Mouse (Mus musculus): ENCODE measurements around the gene Tex14.
A peak's percentile ranks its signal among the peaks of the same experiment; 100 is the strongest.
"Not testable (repeated sequence)": the region's sequence is repeated elsewhere in the genome, so short reads cannot be mapped to it uniquely, and the experiment has no call there.

Gene Tex14

DNA sequence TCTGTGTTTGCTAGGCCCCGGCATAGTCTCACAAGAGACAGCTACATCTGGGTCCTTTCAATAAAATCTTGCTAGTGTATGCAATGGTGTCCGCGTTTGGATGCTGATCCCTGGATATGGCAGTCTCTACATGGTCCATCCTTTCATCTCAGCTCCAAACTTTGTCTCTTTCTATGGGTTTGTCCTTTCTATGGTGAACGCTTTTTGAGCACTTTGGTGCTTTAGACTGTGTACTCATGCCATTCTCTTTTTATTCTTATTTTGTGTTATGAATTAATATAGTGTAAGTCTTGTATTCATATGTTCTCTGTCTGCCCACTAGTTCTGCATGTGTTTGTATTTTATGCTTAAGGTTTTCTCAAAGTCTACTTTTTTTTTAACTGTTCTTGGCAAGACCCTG is 67.2 kb downstream of the Tex14 start:
- not testable (repeated sequence) for DNase-seq

DNA sequence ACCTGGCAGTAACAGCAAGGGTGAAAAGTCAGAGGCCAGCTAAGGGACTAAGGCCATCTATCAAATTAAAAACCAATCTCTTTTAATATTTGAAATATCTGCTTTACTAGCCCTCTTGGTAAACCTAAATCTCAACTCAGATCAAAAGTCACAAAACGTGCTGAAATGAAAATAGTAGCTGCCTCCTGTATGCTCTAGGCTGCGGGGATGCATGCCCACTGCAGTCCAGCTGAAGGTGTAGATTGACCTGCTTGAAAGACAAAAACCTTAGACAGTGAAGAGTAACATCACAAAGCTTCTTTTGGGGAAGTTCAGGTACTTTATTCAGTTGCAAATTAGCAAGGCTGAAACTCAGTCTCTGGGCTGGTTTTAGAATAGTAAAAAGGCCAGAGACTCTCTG is 74.3 kb downstream of the Tex14 start:
- not testable (repeated sequence) for DNase-seq

DNA sequence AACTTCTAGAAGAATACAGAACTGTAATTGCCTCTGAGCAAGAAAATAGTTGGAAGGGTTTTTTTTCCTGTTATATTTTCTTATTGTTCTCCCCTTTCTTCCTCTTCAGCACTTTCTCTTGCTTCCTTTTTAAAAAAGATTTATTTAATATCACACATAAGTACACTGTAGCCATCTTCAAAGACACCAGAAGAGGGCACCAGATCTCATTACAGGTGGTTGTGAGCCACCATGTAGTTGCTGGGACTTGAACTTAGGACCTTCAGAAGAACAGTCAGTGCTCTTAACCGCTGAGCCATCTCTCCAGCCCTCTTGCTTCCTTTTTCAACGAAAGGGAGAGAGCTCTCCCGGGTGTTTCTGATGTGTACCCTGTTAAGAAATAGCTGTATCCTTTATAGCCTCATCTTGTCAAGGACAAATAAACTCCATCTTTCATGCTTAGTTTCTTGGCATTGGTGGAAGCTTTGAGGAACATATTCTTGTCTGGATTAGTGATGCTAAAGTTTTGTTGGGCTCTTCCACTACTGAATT is 79.0 kb downstream of the Tex14 start:
- DNase-seq, result no peak

DNA sequence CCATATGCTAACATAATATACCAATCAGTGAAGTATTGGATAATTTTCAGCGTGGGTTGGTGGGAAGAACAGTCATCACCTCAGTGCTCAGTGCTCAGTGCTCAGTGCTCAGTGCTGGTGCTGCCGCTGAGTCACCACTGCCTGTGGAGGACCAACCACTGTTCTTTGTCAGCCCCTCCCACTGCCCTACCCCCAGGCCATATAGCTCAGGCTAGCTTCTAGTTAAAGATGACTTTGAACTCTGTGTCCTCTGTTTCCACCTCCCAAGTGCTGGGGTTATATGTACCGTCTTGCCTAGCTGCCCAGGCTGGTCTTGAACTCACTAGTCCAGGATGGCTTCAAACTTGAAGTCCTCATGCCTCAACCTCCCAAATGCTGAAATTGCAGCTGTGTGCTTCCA is 84.1 kb downstream of the Tex14 start:
- DNase-seq, result no peak

DNA sequence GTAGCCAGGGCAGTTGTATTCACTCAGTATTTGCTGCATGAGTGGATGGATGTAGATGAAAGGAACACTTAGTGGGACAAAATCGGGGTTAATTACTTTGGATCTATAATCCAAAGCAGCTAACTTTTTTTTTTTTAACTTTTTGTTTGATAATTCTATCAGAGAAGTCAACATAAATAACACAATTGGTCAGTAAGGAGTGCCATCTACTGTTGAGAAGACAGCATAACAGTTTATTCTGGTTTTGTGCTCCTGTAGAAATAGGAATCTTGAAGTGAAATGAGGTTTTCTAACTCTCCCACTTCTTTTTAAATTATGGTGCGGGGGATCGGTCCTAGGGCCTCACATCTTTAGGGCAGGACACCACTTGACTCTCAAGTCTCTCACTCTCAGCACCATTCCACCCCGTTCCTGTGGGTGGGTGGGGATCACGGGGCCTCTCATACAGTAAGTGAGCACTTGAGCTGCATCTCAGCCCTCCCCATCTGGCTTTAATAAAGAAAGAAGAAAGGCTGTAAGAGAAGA is 99.9 kb downstream of the Tex14 start:
- DNase-seq, result no peak

DNA sequence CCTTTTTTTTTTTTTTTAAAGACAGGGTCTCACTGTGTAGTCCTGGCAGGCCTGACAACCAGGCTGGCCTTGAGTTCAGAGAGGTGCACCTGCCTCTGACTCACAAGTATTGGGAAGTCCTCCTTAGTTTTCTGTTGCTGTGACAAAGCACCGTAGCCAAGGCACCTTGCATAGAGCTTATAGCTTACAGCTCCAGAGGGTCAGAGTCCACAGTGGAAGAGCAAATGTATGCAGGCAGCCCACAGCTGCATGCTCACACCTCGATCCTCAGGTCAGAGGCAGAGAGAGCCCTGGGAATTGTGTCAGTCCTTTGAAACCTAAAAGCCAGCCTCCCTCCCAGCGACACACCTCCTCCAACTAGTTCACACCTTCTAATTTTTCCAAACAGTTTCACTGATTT is 101.6 kb downstream of the Tex14 start:
- DNase-seq, result no peak

DNA sequence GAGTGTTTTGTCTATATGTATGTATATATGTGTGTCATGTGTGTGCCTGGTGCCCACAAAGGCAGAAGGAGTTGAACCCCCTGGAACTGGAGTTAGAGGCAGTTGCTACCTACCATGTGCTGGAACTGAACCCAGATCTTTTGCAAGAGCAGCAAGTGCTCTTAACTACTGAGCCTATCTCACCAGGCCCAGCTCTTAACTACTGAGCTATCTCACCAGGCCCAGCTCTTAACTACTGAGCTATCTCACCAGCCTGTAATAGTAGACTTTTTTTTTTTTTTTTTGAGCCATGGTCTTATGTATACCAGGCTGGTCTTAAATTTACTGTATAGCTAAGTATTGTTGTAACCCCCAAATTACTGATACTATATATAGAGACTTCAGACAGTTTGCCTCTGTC is 102.2 kb downstream of the Tex14 start:
- DNase-seq, result no peak

DNA sequence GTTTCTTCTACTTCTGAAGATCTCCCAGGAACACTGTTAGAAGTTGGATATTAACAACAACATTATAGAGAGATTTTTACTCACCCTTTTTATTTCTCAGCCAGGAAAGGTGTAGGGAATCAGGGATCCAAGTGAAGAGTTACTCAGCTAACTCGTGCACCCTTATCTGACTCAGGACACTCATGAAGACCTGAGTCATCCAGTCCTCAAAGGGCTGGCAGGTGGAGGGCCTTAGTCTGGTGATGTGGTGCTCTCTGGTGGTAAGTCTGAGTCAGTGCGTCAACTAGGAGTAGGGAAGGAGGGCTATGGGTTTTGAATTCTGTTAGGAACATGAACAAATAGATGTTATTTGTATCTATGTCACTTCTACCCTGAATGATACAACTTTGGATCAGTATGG is 114.4 kb downstream of the Tex14 start:
- peak; percentile 29 for DNase-seq

DNA sequence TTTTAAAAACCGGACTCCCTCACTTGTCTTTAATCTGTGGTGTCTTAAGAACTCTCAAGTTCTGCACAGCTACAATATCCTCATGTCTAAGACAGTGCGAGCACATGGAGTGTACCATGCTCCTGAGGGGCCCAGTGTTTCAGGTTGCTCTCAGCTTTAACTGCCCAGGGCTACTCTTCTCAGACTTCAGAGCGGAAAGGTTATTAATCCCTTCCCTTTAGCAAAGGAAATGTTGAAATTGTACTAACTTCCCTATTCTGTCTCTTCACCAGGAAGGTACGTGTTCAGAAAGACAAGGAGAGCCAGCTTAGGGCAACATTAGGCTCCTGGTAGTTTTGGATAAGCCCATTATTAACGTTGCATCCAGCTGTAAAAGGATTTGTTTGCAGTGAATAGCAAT is 118.6 kb downstream of the Tex14 start:
- DNase-seq, result no peak

DNA sequence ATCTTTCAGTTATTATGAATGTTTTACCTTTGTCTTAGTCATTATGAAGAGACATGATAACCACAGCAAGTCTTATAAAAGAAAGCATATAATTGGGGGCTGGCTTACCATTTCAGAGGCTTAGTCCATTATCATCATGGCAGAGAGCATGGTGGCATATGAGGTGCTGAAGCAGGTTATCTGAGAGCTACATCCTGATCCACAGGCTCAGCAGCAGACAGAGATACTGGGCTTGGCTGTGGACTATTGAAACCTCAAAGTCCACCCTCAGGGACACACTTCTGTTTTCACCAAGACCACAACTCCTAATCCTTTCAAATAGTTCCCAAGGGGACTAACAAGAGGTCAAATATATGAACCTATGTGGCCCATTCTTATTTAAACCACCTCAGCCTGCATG is 119.1 kb downstream of the Tex14 start:
- no peak for DNase-seq

DNA sequence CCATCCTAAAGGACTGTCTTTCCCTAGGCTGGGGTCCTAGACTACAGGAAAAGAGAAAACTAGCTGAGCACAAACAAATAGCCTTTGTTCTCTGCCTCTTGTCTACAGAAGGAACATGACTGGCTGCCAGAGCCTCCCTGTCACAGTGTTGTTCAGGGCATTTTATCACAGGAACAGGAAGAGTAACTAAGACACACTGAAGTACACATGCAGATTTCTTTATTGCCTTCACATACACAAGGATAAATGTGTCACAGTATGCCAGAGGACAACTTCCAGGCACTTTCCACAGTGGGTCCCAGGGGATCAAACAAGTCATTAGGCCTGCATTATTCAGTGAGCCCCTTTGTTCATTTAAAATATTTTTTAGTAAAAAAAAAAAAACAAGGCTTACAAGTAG is 119.9 kb downstream of the Tex14 start:
- no peak for DNase-seq

DNA sequence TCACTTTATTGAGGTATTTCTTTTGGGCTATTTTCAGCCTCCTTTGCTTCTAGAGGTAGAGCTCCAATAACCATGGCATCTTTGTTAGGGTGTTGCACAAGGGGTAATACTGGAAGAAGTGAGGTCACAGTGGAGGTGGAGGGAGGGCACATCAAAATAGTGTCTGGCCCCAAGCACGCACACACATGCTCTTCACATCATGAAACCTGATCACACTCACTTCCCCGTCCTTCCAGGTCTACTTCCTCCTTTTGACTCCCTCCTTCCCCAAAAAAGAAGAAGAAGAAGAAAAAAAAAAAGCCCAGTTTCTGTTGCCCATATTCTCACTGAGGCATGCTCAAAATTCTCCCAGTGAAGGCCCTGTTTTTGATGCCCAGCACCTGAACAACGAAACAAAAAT is 122.5 kb downstream of the Tex14 start:
- DNase-seq, result no peak

DNA sequence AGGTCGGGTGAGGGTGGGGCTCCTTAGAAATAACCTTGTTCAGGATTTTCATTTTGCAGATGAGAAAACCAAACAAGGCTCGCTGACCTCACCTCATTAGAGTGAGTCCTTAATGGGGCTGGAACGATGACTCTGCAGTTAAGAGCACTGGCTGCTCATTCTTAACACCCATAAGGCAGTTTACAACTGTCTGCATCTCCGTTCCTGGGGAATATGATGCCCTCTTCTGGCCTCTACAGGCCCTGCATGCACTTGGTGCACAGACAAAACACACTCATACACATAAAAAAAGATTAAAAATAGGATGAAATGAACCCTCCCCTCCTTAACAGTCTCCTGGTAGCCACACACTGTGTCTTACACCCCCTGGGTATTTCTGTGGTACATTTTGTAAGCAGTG is 123.1 kb downstream of the Tex14 start:
- no peak for DNase-seq

DNA sequence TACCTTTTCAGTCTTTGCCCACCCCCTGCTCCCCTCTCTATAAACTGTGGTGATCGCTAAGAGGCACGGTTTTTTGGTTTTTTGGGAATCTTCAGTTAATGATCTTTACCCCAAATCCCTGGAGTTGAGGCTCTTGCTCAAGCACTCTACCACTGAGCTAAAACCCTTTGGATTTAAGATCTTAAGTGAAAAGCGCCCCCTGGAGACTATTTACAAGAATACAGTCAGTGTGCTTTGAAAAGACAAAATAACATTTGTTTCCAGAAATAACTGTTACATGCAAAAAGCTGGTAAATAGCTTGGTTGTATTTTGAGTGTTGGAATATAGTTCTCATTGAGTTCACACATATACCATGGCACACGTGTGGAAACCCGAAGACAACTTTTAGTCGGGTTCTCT is 126.8 kb downstream of the Tex14 start:
- no peak for DNase-seq

DNA sequence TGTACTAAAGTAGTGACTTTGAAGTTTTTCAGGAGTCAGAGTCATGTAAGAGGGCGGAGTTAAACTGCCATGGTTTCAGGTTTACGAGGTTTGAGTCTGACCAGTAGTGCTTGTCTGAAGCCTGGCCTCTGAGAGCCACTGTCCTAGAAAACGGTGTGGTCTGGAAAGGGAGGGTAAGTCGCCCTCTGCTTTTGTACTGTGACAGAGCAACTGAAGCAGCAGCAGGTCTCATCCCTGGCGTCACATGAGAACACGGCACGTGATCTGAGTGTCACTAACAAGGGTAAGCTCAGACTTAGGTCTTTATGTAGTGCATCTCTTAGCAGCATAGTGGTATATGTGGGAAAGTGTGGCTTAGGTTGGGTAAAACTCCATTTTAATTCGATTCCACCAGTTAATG is 137.4 kb downstream of the Tex14 start:
- no peak for DNase-seq

DNA sequence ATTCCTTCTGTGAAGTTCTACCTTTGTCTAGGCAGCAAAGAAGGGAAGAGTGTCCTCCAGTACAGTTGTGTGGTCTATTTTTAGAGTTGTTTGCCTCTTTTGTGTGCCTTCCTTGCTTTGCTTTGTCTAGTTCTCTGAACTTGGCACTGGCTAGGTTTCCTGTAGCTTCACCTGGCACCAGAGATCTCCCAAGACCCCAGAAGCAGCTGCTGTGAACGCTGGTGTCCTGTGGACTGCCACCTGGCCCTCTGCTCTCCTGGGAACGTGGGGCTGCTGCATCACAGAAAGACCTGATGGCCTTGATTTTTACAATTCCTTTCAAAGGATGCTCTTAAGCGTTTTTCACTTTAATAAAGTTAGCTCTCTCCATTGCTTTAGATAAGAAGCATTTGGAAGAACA is 138.0 kb downstream of the Tex14 start:
- DNase-seq, result peak; percentile 45

DNA sequence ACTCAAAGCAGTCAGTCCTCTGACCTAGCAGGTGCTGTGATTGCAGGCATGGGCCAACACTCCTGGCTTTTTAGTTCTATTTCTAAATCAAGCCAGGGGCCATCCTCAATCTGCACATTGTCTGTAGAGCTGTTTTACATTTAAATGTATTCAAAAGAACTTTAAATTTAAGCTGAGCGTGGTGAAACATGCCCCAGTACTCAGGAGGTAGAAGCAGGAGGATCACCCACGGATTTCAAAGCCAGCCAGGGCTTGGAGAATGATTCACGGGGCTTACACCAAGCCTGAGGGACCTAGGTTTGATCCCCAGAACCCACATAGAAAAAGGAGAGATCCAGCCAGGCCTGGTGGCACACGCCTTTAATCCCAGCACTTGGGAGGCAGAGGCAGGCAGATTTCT is 148.5 kb downstream of the Tex14 start:
- DNase-seq, result no peak

DNA sequence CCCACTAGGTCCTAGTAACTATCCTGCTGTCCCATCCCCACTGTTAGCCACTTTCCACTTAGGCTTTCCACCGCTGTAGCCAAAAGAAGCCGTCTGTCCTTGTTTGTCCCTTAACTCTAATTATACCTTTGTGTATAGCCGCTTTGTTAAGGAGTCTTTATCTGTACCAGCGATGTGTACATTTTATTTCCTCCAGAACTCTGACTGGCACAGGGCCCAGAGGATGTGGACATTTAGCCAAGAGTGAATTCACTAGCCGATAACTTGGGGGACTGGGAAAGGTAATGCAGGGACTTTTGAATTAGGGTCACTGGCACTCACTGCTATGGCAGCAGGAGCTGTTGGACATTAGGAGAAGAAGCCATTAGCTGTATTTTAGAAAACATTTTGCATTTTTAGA is 149.5 kb downstream of the Tex14 start:
- no peak for DNase-seq

DNA sequence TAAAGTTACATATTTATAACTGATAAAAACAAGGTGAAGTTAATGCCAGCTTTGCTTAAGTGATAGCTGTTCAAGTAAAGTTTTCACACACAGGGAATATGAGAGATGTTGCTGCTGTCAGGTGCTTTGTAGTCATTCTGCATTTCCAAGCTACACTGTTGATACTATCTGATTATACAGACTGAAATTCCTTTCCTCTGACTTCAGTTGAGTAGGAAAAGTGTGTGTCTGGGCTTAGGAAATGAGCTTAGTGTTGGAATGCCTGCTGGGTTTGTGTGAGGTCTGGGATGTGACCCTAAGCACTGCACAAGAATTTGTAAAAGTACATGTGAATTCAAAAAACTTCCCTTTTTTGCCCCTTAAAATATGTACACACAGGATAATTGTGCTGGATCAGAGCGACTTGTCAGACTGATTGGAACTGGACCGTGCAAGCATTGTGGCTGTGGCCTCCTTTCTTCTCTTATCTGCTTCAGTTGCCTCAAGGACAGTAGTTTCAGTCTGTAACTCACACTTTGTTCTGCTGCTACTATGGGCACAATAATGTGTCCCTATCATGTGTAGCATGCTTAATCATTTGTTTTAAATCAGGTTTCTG is 150.3 kb downstream of the Tex14 start:
- DNase-seq, result no peak

DNA sequence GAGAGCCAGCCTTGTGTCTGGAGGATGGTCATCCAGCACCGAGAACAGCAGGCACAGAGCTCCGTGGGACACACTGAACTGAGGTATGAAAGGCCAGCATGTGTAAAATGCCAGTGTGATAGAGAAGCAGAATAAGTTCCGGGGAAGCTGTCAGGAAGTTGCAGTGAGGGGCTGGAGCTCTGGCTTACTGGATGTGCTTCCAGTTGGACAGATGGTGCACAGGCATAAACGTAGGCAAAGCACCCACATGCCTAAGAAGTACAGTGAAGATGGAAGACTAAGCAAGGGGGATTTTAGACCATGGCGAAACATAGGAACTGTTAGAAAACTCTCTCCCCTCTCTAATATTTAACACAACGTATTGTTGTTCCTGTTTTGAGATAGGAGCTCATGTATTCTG is 156.3 kb downstream of the Tex14 start:
- no peak for DNase-seq

DNA sequence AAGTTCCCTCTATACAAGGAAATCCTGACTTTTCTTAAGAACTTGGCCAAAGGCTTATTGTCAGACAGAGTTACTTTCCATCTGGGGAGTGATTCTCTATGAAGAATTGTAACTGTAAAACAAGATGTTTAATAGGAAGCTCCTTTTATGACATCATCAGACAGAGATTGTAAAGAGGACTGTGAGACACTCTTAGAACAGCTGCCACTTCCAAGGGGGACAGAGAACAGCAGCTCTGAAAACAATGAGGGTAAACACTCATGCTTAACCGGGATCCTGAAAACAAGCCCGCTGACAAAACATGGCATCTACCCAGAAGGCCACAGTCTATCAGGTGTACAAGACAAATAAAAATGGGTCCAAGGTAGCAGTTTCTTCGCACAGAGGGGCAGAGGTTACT is 161.6 kb downstream of the Tex14 start, which contains the start of gene Gm11492:
Gm11492 (plus strand) TSS at position 153 of the 400 bp plus-strand sequence.
- DNase-seq, result no peak

DNA sequence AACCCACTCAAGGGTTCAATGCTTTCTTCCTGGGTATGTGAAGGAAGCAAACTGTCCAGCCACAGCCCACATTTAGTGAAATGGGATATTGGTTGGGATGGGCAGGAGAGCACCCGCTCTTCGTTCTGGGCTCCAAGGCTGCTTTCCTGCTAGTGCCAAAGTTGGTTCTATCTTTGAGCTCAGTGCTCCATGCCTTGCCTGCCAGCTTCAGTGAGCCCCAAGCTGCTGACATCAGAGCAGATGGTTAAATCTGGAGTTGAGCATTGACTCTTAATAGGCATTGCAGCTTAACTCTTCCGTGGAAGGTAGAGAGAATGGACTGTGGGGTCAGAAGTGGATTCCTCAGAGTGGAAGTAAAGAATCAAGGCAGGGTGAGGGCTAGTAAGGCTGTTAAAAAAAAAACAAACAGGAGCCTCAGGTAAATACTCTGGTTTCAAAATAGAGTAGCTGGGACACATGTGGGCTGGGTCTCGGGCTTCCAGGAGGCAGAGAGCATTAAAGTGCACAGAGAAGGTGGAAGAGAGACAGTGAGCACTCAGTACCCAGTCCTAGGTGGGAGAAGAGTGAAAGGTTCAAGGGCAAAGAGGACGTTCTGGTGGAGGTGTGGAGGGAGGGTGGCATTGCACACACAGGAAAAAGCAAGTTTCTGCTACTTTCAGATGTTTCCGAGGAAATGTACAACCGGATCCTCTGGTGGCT is 163.5 kb downstream of the Tex14 start, which contains the start of gene Sept4:
Sept4 (plus strand) TSS at position 649 of the 699 bp plus-strand sequence.
- no peak for DNase-seq

DNA sequence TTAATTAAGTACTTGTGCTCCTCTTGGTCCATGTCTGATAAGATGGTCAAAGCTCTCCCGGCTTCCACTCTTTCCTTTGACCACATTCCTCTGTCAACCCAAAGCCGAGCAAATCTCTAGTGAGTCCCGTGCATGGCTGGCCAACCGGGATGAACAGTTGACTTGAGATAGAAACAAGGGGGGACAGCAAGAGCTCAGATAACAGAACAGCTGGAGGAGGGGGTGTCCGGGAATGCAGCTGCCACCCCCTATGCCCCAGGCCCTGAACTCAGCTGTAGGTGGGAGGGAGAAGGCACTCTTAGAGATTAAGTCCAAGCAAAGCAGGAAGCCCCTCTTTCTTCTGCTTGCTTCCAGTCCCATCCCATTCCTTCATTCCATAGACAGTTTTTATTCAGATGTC is 165.9 kb downstream of the Tex14 start:
- DNase-seq, result no peak

DNA sequence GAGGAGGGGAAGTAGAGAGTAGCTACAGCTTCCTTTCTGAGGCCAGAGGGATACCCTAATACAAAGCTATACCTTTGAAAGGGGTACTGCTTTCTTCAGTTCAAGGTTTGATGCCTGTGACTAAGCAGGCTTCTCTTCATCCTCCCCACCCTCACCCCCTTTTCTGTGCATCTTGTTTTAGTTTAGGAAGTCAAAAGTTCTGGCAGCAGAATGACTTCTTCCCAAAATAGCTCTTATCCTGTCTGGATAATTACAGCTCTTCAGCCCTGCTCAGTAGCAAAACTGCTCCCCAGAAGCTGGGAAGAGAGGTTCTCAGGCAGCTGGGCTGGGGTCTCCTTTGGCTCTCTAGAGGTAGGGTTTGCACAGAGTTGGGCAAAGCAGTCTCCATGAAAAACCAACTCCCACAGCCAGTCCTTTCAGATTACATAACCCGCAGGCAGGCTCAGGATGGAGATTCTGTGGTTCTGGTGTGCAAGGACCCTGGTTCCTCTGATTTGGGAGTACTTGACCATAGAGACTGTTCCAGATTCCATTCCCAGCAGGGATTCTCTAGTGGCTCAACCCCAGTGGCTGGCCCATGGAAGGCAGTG is 166.6 kb downstream of the Tex14 start:
- DNase-seq, result no peak

Data from cerebellum, adult 9-11 months (tissue).